Mouse (Mus musculus): ENCODE data around the gene Hs3st5. TPM values are rescaled to one million over a fixed set of nuclear protein-coding genes. Genes with fewer than 3 reads are reported as not detected.

The Hs3st5 gene
- total and polyA plus RNA-seq, 3 experiments = 0.11 TPM; not detected in 2

DNA sequence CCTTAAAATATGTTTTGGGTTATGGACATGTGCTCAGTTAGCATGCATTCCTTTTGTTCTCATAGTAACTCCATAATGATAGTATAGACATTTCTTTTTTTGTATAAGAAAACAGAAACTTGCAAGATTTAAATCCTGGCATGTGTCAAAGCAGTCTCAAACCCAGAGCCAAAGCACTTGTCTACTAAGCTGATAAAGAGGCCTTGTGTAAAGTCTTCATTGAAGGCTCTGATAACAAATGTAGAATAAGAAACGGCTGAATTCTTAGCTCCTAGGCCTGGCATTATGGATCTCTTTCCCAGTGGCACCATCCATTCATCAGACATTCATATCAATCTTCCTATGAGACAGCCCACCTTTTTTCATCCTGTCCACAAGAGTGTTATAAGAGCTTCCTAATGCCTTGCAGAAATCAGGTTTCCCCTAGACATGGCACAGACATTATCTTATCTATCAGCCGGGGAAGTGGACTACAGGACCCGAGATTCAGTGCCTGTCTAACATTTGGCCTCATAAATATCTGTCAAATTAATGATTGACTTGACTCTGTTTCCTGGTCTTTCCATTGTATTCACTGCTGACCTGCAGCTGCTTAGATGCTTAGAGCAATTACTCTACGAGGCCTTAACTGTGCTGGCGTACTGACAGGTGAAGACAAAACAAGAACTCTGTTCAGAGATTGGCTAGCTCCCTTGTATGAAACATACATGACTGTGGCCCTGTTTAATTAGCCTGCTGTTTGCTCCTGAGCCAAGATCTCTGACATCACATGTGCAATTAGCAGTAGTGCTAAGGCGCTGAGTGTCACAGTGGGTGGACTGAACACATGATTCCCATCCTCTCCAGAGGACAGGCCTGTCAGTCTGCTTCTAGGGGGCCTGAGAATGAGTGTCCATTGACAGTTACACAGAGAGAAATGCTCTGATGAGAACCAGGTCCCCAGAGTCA, 48.6 kb downstream of the Hs3st5 start:
- ATAC-seq (ENCODE audit: extremely low read depth, insufficient number of reproducible peaks, low FRiP score, poor library complexity, severe bottlenecking) = no peak
- H3K9me3 ChIP-seq (replicated peaks) = no peaks in the 10 kb centered on the region
- H3K27me3 ChIP-seq (ENCODE audit: insufficient read depth, low read length) = no peaks in the 10 kb centered on the region
- H3K36me3 ChIP-seq (replicated peaks) = no peaks in the 10 kb centered on the region
- no peak for DNase-seq (ENCODE audit: low spot score)
- H3K4me1 ChIP-seq (ENCODE audit: insufficient read depth, low read depth, low read length) = no peaks in the 10 kb centered on the region
- TF ChIP-seq GATA2 (IDR thresholded peaks at IDR 0.05; ENCODE audit: borderline replicate concordance, low read depth, low read length) (no peak), TAL1 (conservative IDR thresholded peaks at IDR 0.05; ENCODE audit: low read depth, low read length) (no peak), POLR2AphosphoS5 (IDR thresholded peaks at IDR 0.05; ENCODE audit: insufficient replicate concordance, low read depth, low read length) (no peak), GATA1 (IDR thresholded peaks at IDR 0.05; ENCODE audit: borderline replicate concordance, low read length) (no peak), CTCF (IDR thresholded peaks at IDR 0.05; ENCODE audit: low read depth, low read length) (no peak)
- no peak overlapping the region for H3K4me3 ChIP-seq (ENCODE audit: low read depth, low read length)

DNA sequence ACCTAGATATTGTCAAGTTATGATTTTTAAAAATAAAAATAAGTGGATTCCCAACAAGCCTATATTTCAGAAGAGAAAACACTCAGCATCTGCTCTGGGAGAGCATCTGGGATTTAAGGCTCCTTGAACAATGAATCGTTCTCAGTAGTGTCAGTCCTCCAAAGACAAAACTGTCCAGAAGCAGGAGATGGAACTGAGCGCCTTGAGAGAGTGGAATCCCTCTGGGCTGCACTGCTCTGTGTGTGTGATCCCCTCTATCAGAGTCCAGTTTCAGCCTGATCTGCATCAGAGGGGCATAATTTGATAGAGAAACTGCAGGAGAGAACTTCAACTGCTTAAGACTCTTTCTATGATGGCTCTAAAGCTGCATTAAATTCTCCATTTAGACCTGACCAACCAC, 49.5 kb downstream of the Hs3st5 start:
- no peaks in the 10 kb centered on the region for H3K4me1 ChIP-seq (ENCODE audit: insufficient read depth, low read depth, low read length)
- no peaks in the 10 kb centered on the region for H3K9me3 ChIP-seq (replicated peaks)
- DNase-seq (ENCODE audit: low spot score) (no peak), ATAC-seq (ENCODE audit: extremely low read depth, insufficient number of reproducible peaks, low FRiP score, poor library complexity, severe bottlenecking) (no peak)
- no peaks in the 10 kb centered on the region for H3K36me3 ChIP-seq (replicated peaks)
- H3K27me3 ChIP-seq (ENCODE audit: insufficient read depth, low read length) = no peaks in the 10 kb centered on the region
- H3K4me3 ChIP-seq (ENCODE audit: low read depth, low read length) = no peak overlapping the region
- TF ChIP-seq GATA1 (IDR thresholded peaks at IDR 0.05; ENCODE audit: borderline replicate concordance, low read length) = no peak
- no peak for TF ChIP-seq TAL1 (conservative IDR thresholded peaks at IDR 0.05; ENCODE audit: low read depth, low read length)
- no peak for TF ChIP-seq POLR2AphosphoS5 (IDR thresholded peaks at IDR 0.05; ENCODE audit: insufficient replicate concordance, low read depth, low read length)
- TF ChIP-seq CTCF (IDR thresholded peaks at IDR 0.05; ENCODE audit: low read depth, low read length) = no peak
- TF ChIP-seq GATA2 (IDR thresholded peaks at IDR 0.05; ENCODE audit: borderline replicate concordance, low read depth, low read length) = no peak

DNA sequence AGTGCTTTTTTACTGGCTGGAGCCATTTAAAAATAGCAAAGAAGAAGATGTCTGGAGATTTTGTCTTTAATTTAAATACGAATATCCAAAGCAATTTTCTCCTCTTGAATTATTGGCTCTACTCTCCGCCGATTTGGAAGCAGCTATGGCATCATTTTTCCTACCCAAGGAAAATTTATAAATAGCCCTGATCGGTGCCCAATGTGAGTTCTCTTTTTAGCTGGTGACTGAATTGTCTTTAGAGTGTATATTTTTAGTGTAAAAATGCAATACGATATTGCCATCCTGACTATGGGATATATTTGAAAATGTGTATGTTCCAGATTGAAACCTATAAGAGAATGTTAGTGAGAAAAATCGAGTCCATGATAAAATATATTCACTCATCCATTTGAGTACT, 51.1 kb downstream of the Hs3st5 start:
- Histone ChIP-seq H3K36me3 (replicated peaks) (no peaks in the 10 kb centered on the region), H3K4me1 (ENCODE audit: insufficient read depth, low read depth, low read length) (no peaks in the 10 kb centered on the region), H3K27me3 (ENCODE audit: insufficient read depth, low read length) (no peaks in the 10 kb centered on the region), H3K9me3 (replicated peaks) (no peaks in the 10 kb centered on the region), H3K4me3 (ENCODE audit: low read depth, low read length) (no peak overlapping the region)
- no peak for ATAC-seq (ENCODE audit: extremely low read depth, insufficient number of reproducible peaks, low FRiP score, poor library complexity, severe bottlenecking)
- DNase-seq (ENCODE audit: low spot score) = no peak
- TF ChIP-seq POLR2AphosphoS5 (IDR thresholded peaks at IDR 0.05; ENCODE audit: insufficient replicate concordance, low read depth, low read length) (no peak), CTCF (IDR thresholded peaks at IDR 0.05; ENCODE audit: low read depth, low read length) (no peak), TAL1 (conservative IDR thresholded peaks at IDR 0.05; ENCODE audit: low read depth, low read length) (no peak), GATA2 (IDR thresholded peaks at IDR 0.05; ENCODE audit: borderline replicate concordance, low read depth, low read length) (no peak), GATA1 (IDR thresholded peaks at IDR 0.05; ENCODE audit: borderline replicate concordance, low read length) (no peak)

DNA sequence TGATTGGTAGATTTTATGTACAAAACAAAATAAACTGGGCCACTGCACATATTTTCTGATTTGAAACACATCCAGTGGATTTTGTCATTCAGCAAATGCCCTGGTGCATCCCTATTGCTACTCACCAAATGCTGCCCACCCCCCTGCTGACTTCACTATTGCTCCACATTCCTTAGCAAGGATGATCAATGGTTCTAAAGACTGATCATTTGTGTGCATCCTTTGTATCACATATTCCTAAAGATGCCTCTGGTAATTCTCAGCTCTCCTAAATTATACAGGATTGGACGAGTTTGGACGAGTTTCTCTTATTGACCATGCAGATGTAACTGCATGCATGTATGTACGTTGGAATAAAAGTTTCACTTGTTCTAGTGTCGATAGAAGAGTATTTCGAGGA, 52.1 kb downstream of the Hs3st5 start:
- Histone ChIP-seq H3K4me1 (ENCODE audit: insufficient read depth, low read depth, low read length) (no peaks in the 10 kb centered on the region), H3K27me3 (ENCODE audit: insufficient read depth, low read length) (no peaks in the 10 kb centered on the region), H3K36me3 (replicated peaks) (no peaks in the 10 kb centered on the region), H3K9me3 (replicated peaks) (no peaks in the 10 kb centered on the region), H3K4me3 (ENCODE audit: low read depth, low read length) (no peak overlapping the region)
- DNase-seq (ENCODE audit: low spot score) (no peak), ATAC-seq (ENCODE audit: extremely low read depth, insufficient number of reproducible peaks, low FRiP score, poor library complexity, severe bottlenecking) (no peak)
- TF ChIP-seq TAL1 (conservative IDR thresholded peaks at IDR 0.05; ENCODE audit: low read depth, low read length) (no peak), GATA1 (IDR thresholded peaks at IDR 0.05; ENCODE audit: borderline replicate concordance, low read length) (no peak), CTCF (IDR thresholded peaks at IDR 0.05; ENCODE audit: low read depth, low read length) (no peak)

DNA sequence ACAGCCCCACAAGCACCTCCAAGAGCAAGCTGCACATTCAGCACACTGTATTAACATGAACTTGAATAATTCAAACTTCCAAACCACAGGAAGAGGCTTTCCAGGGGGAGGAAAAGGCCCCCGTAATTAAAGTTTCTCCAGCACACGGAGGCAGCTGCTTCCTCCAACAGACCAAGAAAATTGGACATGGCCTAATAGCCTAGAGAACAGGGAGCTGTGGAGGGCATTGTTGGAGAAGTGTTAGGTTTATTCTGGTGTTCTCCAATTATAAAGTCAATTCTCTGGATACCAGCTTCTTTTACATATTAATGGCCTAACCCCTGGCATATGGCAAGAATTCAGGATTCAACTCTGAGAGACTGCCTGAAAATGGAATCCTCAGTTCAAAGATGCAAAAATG, 60.6 kb downstream of the Hs3st5 start:
- no peaks in the 10 kb centered on the region for H3K27me3 ChIP-seq (ENCODE audit: insufficient read depth, low read length)
- no peak for DNase-seq (ENCODE audit: low spot score)
- no peaks in the 10 kb centered on the region for H3K9me3 ChIP-seq (replicated peaks)
- no peaks in the 10 kb centered on the region for H3K36me3 ChIP-seq (replicated peaks)
- TF ChIP-seq GATA1 (IDR thresholded peaks at IDR 0.05; ENCODE audit: borderline replicate concordance, low read length) (no peak), GATA2 (IDR thresholded peaks at IDR 0.05; ENCODE audit: borderline replicate concordance, low read depth, low read length) (no peak)
- no peak for ATAC-seq (ENCODE audit: extremely low read depth, insufficient number of reproducible peaks, low FRiP score, poor library complexity, severe bottlenecking)
- no peaks in the 10 kb centered on the region for H3K4me1 ChIP-seq (ENCODE audit: insufficient read depth, low read depth, low read length)
- no peak overlapping the region for H3K4me3 ChIP-seq (ENCODE audit: low read depth, low read length)

DNA sequence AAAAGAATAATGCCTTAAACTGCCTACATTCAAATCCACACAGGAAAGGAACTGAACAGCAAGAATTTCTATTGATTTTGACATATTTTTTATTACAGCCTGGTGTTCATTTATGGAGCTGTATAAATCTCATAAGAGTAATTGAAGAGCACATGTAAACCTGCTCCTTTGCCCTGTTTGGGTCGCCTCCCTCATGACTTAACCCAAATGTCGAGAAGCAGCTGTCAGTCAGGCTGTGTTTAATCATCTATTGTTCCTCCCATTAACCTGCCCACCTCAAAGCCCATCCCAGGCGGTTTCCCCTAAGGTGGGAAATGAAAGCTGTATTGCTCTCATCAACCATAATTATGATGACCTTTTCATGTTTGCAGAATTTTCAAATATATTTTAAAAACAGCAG, 65.9 kb downstream of the Hs3st5 start:
- Histone ChIP-seq H3K27me3 (ENCODE audit: insufficient read depth, low read length) (no peaks in the 10 kb centered on the region), H3K4me1 (ENCODE audit: insufficient read depth, low read depth, low read length) (no peaks in the 10 kb centered on the region), H3K36me3 (replicated peaks) (no peaks in the 10 kb centered on the region), H3K9me3 (replicated peaks) (no peaks in the 10 kb centered on the region), H3K4me3 (ENCODE audit: low read depth, low read length) (no peak overlapping the region)
- no peak for DNase-seq (ENCODE audit: low spot score)
- no peak for TF ChIP-seq GATA1 (IDR thresholded peaks at IDR 0.05; ENCODE audit: borderline replicate concordance, low read length)
- TF ChIP-seq POLR2AphosphoS5 (IDR thresholded peaks at IDR 0.05; ENCODE audit: insufficient replicate concordance, low read depth, low read length) = no peak
- no peak for TF ChIP-seq CTCF (IDR thresholded peaks at IDR 0.05; ENCODE audit: low read depth, low read length)
- no peak for TF ChIP-seq TAL1 (conservative IDR thresholded peaks at IDR 0.05; ENCODE audit: low read depth, low read length)
- no peak for TF ChIP-seq GATA2 (IDR thresholded peaks at IDR 0.05; ENCODE audit: borderline replicate concordance, low read depth, low read length)
- no peak for ATAC-seq (ENCODE audit: extremely low read depth, insufficient number of reproducible peaks, low FRiP score, poor library complexity, severe bottlenecking)

Data from G1E (cell line).